Mouse (Mus musculus): ENCODE measurements around the gene Slain2. TPM values are rescaled to one million over a fixed set of nuclear protein-coding genes. Genes with fewer than 3 reads are reported as not detected.

Slain2 gene
- polyA plus RNA-seq, 1 experiment, result 11.8 TPM

DNA sequence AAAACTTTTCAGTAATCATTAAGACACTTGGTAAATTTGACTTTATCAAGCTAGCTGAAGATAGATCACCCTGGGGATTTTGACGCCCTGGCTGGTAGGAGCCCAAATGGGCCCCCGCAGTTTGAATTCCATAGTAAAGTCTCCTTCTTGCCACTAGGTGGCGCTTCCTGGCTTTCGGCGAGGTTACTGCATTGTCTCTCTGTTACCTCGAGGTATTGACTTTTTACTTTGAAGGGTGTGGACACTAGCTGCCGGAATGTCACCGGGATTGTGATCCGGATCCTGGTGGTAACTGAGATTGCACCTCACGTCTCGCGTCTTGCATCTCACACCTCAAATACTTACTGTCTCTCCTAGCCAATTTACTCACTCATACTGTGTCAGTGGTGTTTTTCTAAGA is 22.6 kb upstream of the Slain2 start:
- TF ChIP-seq GATA1 (IDR thresholded peaks at IDR 0.05; ENCODE audit: low read length), result no peak

DNA sequence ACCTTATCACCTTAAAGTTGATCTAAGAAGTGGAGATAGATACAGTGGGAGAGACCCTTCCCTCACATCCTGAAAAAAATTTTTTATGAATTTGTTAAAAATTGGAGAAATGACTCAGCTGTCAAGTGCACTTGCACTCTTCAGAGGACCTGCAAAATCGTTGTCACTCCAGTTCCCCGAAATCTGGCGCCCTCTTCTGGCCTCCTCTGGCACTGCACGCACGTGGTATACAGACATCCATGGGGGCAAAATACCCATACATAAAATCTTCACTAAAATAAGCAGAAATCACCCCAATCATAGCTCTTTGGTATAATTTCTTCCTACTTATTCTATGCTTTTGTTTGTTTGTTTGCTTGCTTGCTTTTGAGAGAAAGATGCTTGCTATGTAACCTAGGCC is 20.1 kb upstream of the Slain2 start:
- no peak for TF ChIP-seq GATA1 (IDR thresholded peaks at IDR 0.05; ENCODE audit: low read length)

DNA sequence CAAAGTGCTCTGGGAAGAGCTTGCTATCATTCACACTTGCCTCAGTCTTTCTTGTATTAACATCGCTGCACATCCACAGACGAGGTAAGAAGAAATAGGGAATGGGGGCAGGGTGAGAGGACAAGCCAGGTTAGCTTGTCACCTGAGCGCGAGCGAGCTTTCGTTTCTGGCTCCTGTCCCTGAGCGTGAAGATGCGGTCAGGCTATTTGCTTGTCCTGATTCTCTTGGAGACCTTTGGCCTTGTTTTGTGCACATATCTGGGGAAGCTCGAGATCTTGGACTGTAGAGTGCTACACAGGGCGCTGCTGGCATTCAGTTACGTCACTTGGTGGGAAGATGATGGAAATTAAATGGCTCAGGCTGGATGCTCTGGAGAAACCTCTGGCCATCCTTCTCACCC is 18.8 kb upstream of the Slain2 start:
- no peak for TF ChIP-seq GATA1 (IDR thresholded peaks at IDR 0.05; ENCODE audit: low read length)

DNA sequence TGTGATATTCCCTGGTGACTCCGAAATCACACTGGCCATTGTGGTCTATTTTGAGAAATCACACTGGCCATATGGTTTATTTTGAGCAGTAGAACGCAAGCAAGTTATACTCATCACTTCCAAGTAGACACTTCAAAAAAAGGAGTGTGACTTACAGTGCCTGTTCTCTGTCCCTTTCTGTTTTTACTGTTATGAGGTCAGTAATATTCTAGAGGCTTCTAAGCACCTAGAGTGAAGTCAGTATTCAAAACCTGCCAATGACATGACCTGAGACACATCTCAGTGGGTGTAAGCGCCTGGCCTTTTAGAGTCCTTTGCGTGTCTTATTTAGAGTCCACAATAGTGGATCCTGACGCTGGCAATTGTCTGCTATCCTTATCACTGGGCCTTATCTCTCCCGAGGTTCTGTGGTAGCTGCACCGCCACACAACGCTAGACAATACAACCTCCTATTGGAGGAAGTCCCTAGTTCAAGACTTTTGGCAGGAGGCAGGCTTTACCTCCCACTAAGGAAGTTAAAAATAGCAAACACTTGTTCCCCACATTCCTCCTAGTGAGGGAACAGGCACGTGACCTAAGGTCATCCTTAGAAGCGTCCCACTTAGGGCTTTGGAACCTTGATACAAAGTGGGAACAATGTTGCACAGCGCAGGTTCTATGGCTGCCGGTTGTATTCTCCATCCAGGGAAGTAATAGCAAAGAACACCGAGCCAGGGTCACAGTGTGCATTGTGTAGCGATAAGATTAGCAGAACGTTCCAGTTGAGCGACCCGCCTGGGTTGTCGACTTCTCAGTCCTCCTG is 17.4 kb upstream of the Slain2 start:
- TF ChIP-seq GATA1 (IDR thresholded peaks at IDR 0.05; ENCODE audit: low read length), result no peak

- TF ChIP-seq GATA1 (IDR thresholded peaks at IDR 0.05; ENCODE audit: low read length), result no peak
These were observed 16.1 kb upstream of the Slain2 start for GRCm38 (mm10) chr5:72897998-72898397.

DNA sequence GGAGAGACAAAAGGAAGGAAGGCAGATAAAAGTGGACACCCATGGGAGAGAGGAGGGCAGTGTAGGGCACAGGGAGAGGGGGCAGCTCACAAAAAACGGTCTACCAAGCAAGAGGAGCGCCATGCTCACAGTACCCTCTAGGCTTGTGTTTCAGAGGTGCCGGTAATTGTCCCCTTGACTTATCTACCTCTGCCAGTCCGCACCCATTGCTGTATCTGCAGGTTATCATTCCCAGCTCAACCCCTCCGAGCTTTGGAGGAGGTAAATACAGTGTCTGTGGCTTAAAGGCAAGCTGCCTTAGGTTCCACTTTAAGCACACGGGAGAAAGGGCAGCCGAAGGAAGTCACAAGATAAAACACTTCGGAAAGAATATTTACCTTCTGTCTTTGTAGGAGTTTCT is 14.8 kb upstream of the Slain2 start:
- no peak for TF ChIP-seq GATA1 (IDR thresholded peaks at IDR 0.05; ENCODE audit: low read length)

- no peak for TF ChIP-seq GATA1 (IDR thresholded peaks at IDR 0.05; ENCODE audit: low read length)
These were observed 12.2 kb upstream of the Slain2 start for GRCm38 (mm10) chr5:72901866-72902265.

DNA sequence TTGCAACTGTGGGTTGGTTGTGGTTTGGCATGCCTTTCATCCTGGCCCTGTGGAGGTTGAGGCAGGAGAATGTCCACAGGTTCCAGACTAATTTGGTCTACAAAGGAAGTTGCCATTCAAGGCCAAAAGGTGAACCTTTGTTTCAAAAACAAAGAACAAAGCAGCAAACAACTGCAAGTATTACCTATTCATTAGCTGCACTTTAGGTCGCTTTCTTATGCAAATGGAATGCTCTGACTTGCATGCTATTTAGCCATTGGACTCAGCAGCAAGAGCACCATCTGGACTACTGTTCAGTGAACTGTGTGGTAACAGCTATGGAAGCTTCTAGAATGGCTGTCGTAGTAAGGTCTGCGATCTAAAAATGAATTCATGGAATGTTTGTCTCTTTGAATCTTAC is 11.8 kb upstream of the Slain2 start:
- TF ChIP-seq GATA1 (IDR thresholded peaks at IDR 0.05; ENCODE audit: low read length), result no peak

GRCm38 (mm10) chr5:72902876-72903516 is 11.1 kb upstream of the Slain2 start:
- no peak for TF ChIP-seq GATA1 (IDR thresholded peaks at IDR 0.05; ENCODE audit: low read length)

GRCm38 (mm10) chr5:72904903-72905790 is 9.0 kb upstream of the Slain2 start:
- no peak for TF ChIP-seq GATA1 (IDR thresholded peaks at IDR 0.05; ENCODE audit: low read length)

DNA sequence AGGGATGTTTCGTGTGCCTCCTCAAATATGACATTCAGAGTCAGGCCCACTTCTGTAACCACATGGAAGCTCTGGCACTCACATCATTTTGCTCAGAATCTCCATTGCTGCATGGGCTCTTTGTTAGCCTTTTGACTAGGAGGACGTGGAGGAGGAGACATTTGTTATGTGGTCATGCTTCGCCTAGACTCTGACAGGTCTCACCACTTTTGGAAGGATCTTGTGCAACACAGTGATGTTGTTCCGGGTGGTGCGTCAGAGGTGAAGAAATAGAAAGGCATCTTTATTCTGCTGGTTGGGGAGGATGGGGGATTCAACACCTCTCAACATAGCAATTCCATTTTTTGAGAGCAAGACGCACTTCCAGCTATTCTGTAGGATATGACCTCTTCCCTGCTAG is 6.7 kb upstream of the Slain2 start:
- no peak for TF ChIP-seq GATA1 (IDR thresholded peaks at IDR 0.05; ENCODE audit: low read length)

GRCm38 (mm10) chr5:72908324-72908936 is 5.7 kb upstream of the Slain2 start:
- TF ChIP-seq GATA1 (IDR thresholded peaks at IDR 0.05; ENCODE audit: low read length), result no peak

- TF ChIP-seq GATA1 (IDR thresholded peaks at IDR 0.05; ENCODE audit: low read length), result no peak
These were observed 4.7 kb upstream of the Slain2 start for GRCm38 (mm10) chr5:72909363-72909762.

DNA sequence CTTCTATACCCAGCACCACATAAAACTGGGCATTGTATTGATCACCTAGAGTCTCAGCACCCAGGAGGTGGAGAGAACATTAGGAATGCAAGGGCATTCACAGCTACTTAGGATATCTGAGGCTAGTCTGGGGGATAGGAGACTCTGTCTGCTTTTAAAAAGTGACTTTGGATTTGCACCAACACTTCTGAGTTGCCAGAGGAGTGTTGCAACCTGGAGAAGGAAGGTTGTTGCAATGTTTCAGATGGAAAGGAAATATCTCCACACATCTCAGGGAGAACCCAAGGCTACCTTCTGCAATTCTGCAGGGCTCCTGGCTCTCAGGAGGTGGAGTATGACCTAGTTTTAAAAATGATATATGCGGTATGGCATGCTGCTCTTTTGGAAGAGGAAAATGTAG is 3.7 kb upstream of the Slain2 start:
- TF ChIP-seq GATA1 (IDR thresholded peaks at IDR 0.05; ENCODE audit: low read length), result no peak

GRCm38 (mm10) chr5:72911284-72911683 is 2.8 kb upstream of the Slain2 start:
- TF ChIP-seq GATA1 (IDR thresholded peaks at IDR 0.05; ENCODE audit: low read length), result peak; percentile 71

All from G1E-ER4 (cell line).